Mouse (Mus musculus): ENCODE data around the gene Grhpr. TPM values are rescaled to one million over a fixed set of nuclear protein-coding genes. Genes with fewer than 3 reads are reported as not detected.
A peak's percentile ranks its signal among the peaks of the same experiment; 100 is the strongest.

Gene Grhpr
- total and polyA plus RNA-seq, 3 experiments, result 76.6 to 204 (median 107) TPM

GRCm38 (mm10) chr4:44970056-44970455 lies 11.1 kb upstream of the Grhpr start (continued):
- TF ChIP-seq MAFK (IDR thresholded peaks at IDR 0.05; ENCODE audit: insufficient replicate concordance, low read length) (peak; percentile 89), RAD21 (IDR thresholded peaks at IDR 0.05; ENCODE audit: low read depth, low read length) (peak; percentile 31)

DNA sequence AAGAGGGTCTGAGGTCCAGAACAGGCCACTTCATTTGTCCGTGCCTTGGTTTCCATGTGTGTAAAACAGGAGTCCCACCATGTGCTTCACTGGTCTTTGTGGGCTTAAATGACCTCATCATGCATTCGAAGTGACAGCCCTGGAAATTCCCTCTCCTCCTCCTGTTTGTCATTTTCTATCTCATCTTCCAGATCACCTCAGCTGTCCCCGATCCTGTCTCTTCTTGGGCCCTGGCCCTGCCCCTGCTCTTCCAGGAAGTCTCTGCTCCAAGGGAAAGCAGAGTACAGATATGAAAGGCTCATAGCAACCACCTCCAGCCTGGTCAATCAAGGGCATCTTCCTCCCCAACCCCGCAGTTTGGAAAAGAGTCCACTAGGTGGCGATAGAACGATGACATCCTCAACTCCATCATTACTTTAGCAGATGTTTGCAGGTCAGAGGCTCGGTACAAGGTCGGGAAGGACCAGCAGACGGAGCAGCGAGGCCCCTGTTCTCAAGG lies 10.5 kb upstream of the Grhpr start:
- peak; percentile 90 for DNase-seq (ENCODE audit: extremely low read depth)
- in situ Hi-C loops (cut with MboI; ENCODE audit: low pct_ligation_motif_present, low pct_unique_long_range_greater_than_20kb, low sequenced_read_pairs) (loop anchor here (10.0 kb wide), 1 partner anchor 296 kb away; no protein-coding TSS in a partner anchor), dilution Hi-C loops (cut with MboI; ENCODE audit: extremely low pct_ligation_motif_present, extremely low pct_unique_long_range_greater_than_20kb, low sequenced_read_pairs) (no loop called here)
- peak overlapping the region in 1 of 3 experiments; percentile 2 for H3K4me3 ChIP-seq (replicated peaks in 1 of 3; ENCODE audit: low read depth in 2 of 3, low read length in 2 of 3, poor library complexity in 1 of 3)
- H3K27ac ChIP-seq (ENCODE audit: insufficient read depth, low read depth), result peak overlapping the region; percentile 93
- peak overlapping the region; percentile 5; the same call in 1 of the 2 replicates for H3K9ac ChIP-seq (ENCODE audit: insufficient read depth, low read depth)
- H3K9me3 ChIP-seq (replicated peaks; ENCODE audit: low read length), result peaks cover 35% of the 10 kb centered on the region
- no peaks in the 10 kb centered on the region for H3K27me3 ChIP-seq (replicated peaks)
- peaks cover 0 to 29% of the 10 kb centered on the region in 2 experiments for H3K36me3 ChIP-seq (replicated peaks in 1 of 2; ENCODE audit: control insufficient read depth in 1 of 2, insufficient read depth in 1 of 2, low read length in 1 of 2)
- H3K79me2 ChIP-seq (replicated peaks; ENCODE audit: control insufficient read depth, extremely low read depth, insufficient read depth, poor library complexity, severe bottlenecking), result no peaks in the 10 kb centered on the region
- H3K4me2 ChIP-seq (ENCODE audit: insufficient read depth, low read depth, poor library complexity, severe bottlenecking), result peak overlapping the region; percentile 60
- H3K4me1 ChIP-seq (ENCODE audit: control insufficient read depth in 1 of 2, insufficient read depth in 2 of 2), result peaks cover 47 to 62% of the 10 kb centered on the region in 2 experiments
- TF ChIP-seq MAX (IDR thresholded peaks at IDR 0.05; ENCODE audit: low read length), result peak; percentile 86
- TF ChIP-seq CHD2 (IDR thresholded peaks at IDR 0.05; ENCODE audit: low read length), result no peak; the same call in 1 of the 2 replicates
- TF ChIP-seq USF1 (IDR thresholded peaks at IDR 0.05; ENCODE audit: low read depth, low read length), result no peak
- peak; percentile 40 for TF ChIP-seq IRF4 (IDR thresholded peaks at IDR 0.05; ENCODE audit: low read depth, low read length)
- no peak for TF ChIP-seq MAFK (IDR thresholded peaks at IDR 0.05; ENCODE audit: insufficient replicate concordance, low read length)
- peak; percentile 18; the same call in 1 of the 2 replicates for TF ChIP-seq SIN3A (IDR thresholded peaks at IDR 0.05; ENCODE audit: low read length)
- TF ChIP-seq TCF12 (IDR thresholded peaks at IDR 0.05; ENCODE audit: low read depth, low read length), result peak; percentile 60; the same call in 1 of the 2 replicates
- no peak for TF ChIP-seq NRF1 (IDR thresholded peaks at IDR 0.05; ENCODE audit: low read depth, low read length)
- no peak; the same call in 1 of the 2 replicates for TF ChIP-seq MEF2A (IDR thresholded peaks at IDR 0.05; ENCODE audit: borderline replicate concordance, low read depth, low read length)
- TF ChIP-seq RCOR1 (conservative IDR thresholded peaks at IDR 0.05; ENCODE audit: low read depth, low read length), result no peak
- no peak; the same call in 1 of the 2 replicates for TF ChIP-seq MAZ (IDR thresholded peaks at IDR 0.05; ENCODE audit: low read depth, low read length)
- TF ChIP-seq CHD1 (IDR thresholded peaks at IDR 0.05; ENCODE audit: low read depth, low read length), result no peak
- no peak for TF ChIP-seq NELFE (IDR thresholded peaks at IDR 0.05; ENCODE audit: low read depth, low read length)
- no peak for TF ChIP-seq KAT2A (IDR thresholded peaks at IDR 0.05; ENCODE audit: insufficient replicate concordance, low read length)
- peak; percentile 5; the same call in 1 of the 2 replicates for TF ChIP-seq ZNF384 (IDR thresholded peaks at IDR 0.05; ENCODE audit: low read depth, low read length)
- no peak for TF ChIP-seq ZKSCAN1 (IDR thresholded peaks at IDR 0.05; ENCODE audit: borderline replicate concordance, low read depth, low read length)
- TF ChIP-seq BHLHE40 (IDR thresholded peaks at IDR 0.05; ENCODE audit: low read depth, low read length), result peak; percentile 61
- TF ChIP-seq UBTF (IDR thresholded peaks at IDR 0.05; ENCODE audit: low read depth, low read length), result 0 out of 2 replicates have a peak, but pooled peaks have one; percentile 41
- no peak for TF ChIP-seq GABPA (IDR thresholded peaks at IDR 0.05; ENCODE audit: insufficient replicate concordance, low read depth, low read length)
- TF ChIP-seq CTCF (conservative IDR thresholded peaks at IDR 0.05 in 1 of 2, IDR thresholded peaks at IDR 0.05 in 1 of 2; ENCODE audit: low read depth in 2 of 2, low read length in 2 of 2), result peak; percentile 74 to 83; a peak in 3 of 4 replicates
- TF ChIP-seq ZMIZ1 (IDR thresholded peaks at IDR 0.05; ENCODE audit: low read depth, low read length), result no peak
- no peak; the same call in 1 of the 2 replicates for TF ChIP-seq EP300 (IDR thresholded peaks at IDR 0.05; ENCODE audit: low read length)
- TF ChIP-seq MXI1 (IDR thresholded peaks at IDR 0.05; ENCODE audit: low read depth, low read length), result peak; percentile 89
- TF ChIP-seq ZC3H11A (IDR thresholded peaks at IDR 0.05; ENCODE audit: low read depth, low read length), result no peak
- no peak for TF ChIP-seq PAX5 (IDR thresholded peaks at IDR 0.05; ENCODE audit: low read length)
- TF ChIP-seq MYC (IDR thresholded peaks at IDR 0.05; ENCODE audit: low read depth, low read length), result peak; percentile 93
- TF ChIP-seq POLR2AphosphoS2 (IDR thresholded peaks at IDR 0.05; ENCODE audit: low read depth, low read length), result peak; percentile 28; the same call in 1 of the 2 replicates
- no peak for TF ChIP-seq E2F4 (IDR thresholded peaks at IDR 0.05; ENCODE audit: insufficient replicate concordance, low read depth, low read length)
- TF ChIP-seq SMC3 (IDR thresholded peaks at IDR 0.05; ENCODE audit: low read depth, low read length), result peak; percentile 65
- TF ChIP-seq ELF1 (IDR thresholded peaks at IDR 0.05; ENCODE audit: low read depth, low read length), result peak; percentile 68
- TF ChIP-seq JUN (IDR thresholded peaks at IDR 0.05; ENCODE audit: insufficient read depth, low read depth, low read length), result peak; percentile 59; the same call in 1 of the 2 replicates
- no peak for TF ChIP-seq USF2 (conservative IDR thresholded peaks at IDR 0.05; ENCODE audit: low read depth, low read length)
- TF ChIP-seq POLR2A (IDR thresholded peaks at IDR 0.05; ENCODE audit: low read depth, low read length), result peak; percentile 21; the same call in 1 of the 2 replicates
- TF ChIP-seq RAD21 (IDR thresholded peaks at IDR 0.05; ENCODE audit: low read depth, low read length), result peak; percentile 58
- no peak for TF ChIP-seq HCFC1 (IDR thresholded peaks at IDR 0.05; ENCODE audit: low read depth, low read length)
- no peak for TF ChIP-seq TBP (conservative IDR thresholded peaks at IDR 0.05; ENCODE audit: low read depth, low read length)
